Mouse (Mus musculus): ENCODE data around the gene Slc22a6.

Slc22a6 gene

GRCm38 (mm10) chr19:8617904-8618303 is at the start of gene Slc22a6:
TSS of gene Slc22a6 (plus strand) at chr19:8618039.
- no peak for DNase-seq (ENCODE audit: low read depth)

GRCm38 (mm10) chr19:8569453-8569863 is 48.4 kb upstream of the Slc22a6 start:
- DNase-seq (ENCODE audit: low read depth), result no peak

GRCm38 (mm10) chr19:8570341-8571040 is 47.3 kb upstream of the Slc22a6 start:
- DNase-seq (ENCODE audit: low read depth), result no peak

GRCm38 (mm10) chr19:8571746-8572145 is 46.1 kb upstream of the Slc22a6 start:
- DNase-seq (ENCODE audit: low read depth), result no peak

- DNase-seq (ENCODE audit: low read depth), result no peak
These were observed 45.4 kb upstream of the Slc22a6 start for GRCm38 (mm10) chr19:8572485-8572884.

- DNase-seq (ENCODE audit: low read depth), result no peak
These were observed 40.4 kb upstream of the Slc22a6 start for GRCm38 (mm10) chr19:8577432-8577831.

- peak; percentile 24 for DNase-seq (ENCODE audit: low read depth)
These were observed 39.4 kb upstream of the Slc22a6 start for GRCm38 (mm10) chr19:8578293-8578969.

GRCm38 (mm10) chr19:8578970-8579342 is 38.9 kb upstream of the Slc22a6 start:
- DNase-seq (ENCODE audit: low read depth), result no peak

GRCm38 (mm10) chr19:8585298-8585697 is 32.5 kb upstream of the Slc22a6 start:
- DNase-seq (ENCODE audit: low read depth), result no peak

- no peak for DNase-seq (ENCODE audit: low read depth)
These were observed 31.9 kb upstream of the Slc22a6 start for GRCm38 (mm10) chr19:8585899-8586298.

GRCm38 (mm10) chr19:8586350-8586749 is 31.5 kb upstream of the Slc22a6 start:
- DNase-seq (ENCODE audit: low read depth), result no peak

GRCm38 (mm10) chr19:8587315-8587714 is 30.5 kb upstream of the Slc22a6 start:
- no peak for DNase-seq (ENCODE audit: low read depth)

- no peak for DNase-seq (ENCODE audit: low read depth)
These were observed 26.9 kb upstream of the Slc22a6 start, which contains the start of gene Slc22a8 for GRCm38 (mm10) chr19:8590954-8591353. TSS of gene Slc22a8 (plus strand) at chr19:8591254.

GRCm38 (mm10) chr19:8592155-8592554 is 25.7 kb upstream of the Slc22a6 start:
- DNase-seq (ENCODE audit: low read depth), result no peak

GRCm38 (mm10) chr19:8592873-8593408 is 24.9 kb upstream of the Slc22a6 start:
- DNase-seq (ENCODE audit: low read depth), result no peak

- no peak for DNase-seq (ENCODE audit: low read depth)
These were observed 24.0 kb upstream of the Slc22a6 start for GRCm38 (mm10) chr19:8593833-8594232.

- no peak for DNase-seq (ENCODE audit: low read depth)
These were observed 23.3 kb upstream of the Slc22a6 start for GRCm38 (mm10) chr19:8594518-8594917.

GRCm38 (mm10) chr19:8597269-8597668 is 20.6 kb upstream of the Slc22a6 start:
- no peak for DNase-seq (ENCODE audit: low read depth)

GRCm38 (mm10) chr19:8599229-8599628 is 18.6 kb upstream of the Slc22a6 start:
- DNase-seq (ENCODE audit: low read depth), result no peak

- no peak for DNase-seq (ENCODE audit: low read depth)
These were observed 15.9 kb upstream of the Slc22a6 start for GRCm38 (mm10) chr19:8601922-8602321.

- DNase-seq (ENCODE audit: low read depth), result no peak
These were observed 14.9 kb upstream of the Slc22a6 start for GRCm38 (mm10) chr19:8602914-8603313.

- no peak for DNase-seq (ENCODE audit: low read depth)
These were observed 13.2 kb upstream of the Slc22a6 start for GRCm38 (mm10) chr19:8604536-8605240.

- no peak for DNase-seq (ENCODE audit: low read depth)
These were observed 12.6 kb upstream of the Slc22a6 start for GRCm38 (mm10) chr19:8605241-8605558.
